Mouse (Mus musculus) stomach, embryonic 16.5 days (tissue): ENCODE measurements around the gene Mafk. TPM values are rescaled to one million over a fixed set of nuclear protein-coding genes. Genes with fewer than 3 reads are reported as not detected.

Source experiments
- ATAC-seq: fragments of 200-750 bp; cut with Nextera tagmentation; 2 replicates; pipeline ENCODE4 v1.8.0; 2017; ENCODE audit warnings: moderate number of reproducible peaks, moderate TSS enrichment; ENCODE audit not compliant: insufficient read depth, low FRiP score
- H3K27ac ChIP-seq: fragments of 300-500 bp; sonication (generic); 2 replicates; pipeline ENCODE4 v1.5.1; 2014; ENCODE audit warnings: low read length
- H3K27me3 ChIP-seq: fragments of 300-500 bp; sonication (generic); 2 replicates; pipeline ENCODE4 v1.6.1; 2014; ENCODE audit warnings: low read length, control low read depth, mixed read lengths; ENCODE audit not compliant: control insufficient read depth, insufficient read depth
- H3K36me3 ChIP-seq: fragments of 300-500 bp; sonication (generic); 2 replicates; pipeline ENCODE4 v1.6.1; 2014; ENCODE audit warnings: low read length; ENCODE audit not compliant: control insufficient read depth, insufficient read depth
- H3K4me1 ChIP-seq: fragments of 300-500 bp; sonication (generic); 2 replicates; pipeline ENCODE4 v1.6.1; 2014; ENCODE audit warnings: low read length, control low read depth, mixed read lengths; ENCODE audit not compliant: control insufficient read depth, insufficient read depth
- H3K4me2 ChIP-seq: fragments of 300-500 bp; sonication (generic); 2 replicates; pipeline ENCODE4 v1.6.1; 2014; ENCODE audit warnings: low read depth, low read length, mixed read lengths
- H3K4me3 ChIP-seq: fragments of 300-500 bp; sonication (generic); replicated peaks from 2 replicates; pipeline ENCODE4 v1.5.1; 2014; ENCODE audit warnings: mild to moderate bottlenecking, low read length
- H3K9ac ChIP-seq: fragments of 300-500 bp; sonication (generic); 2 replicates; pipeline ENCODE4 v1.6.1; 2014; ENCODE audit warnings: low read length
- H3K9me3 ChIP-seq: fragments of 300-500 bp; sonication (generic); replicated peaks from 2 replicates; pipeline ENCODE4 v1.6.1; 2016; ENCODE audit warnings: low read length, control low read depth; ENCODE audit not compliant: control insufficient read depth
- WGBS: fragments of 180-500 bp; shearing (Covaris S2); extraction: QIAGEN DNeasy Blood & Tissue Kit; methylation state at CpG from one replicate; pipeline ENCODE4 v1.1.7; 2014; 5-methylcytosine and 5-hydroxymethylcytosine counted together
- polyA plus RNA-seq: library from polyadenylated mRNA; unstranded; fragments of >200 nt; fragmentation: Nextera tagmentation; extraction: Ambion mirVana; gene quantifications from 2 replicates; pipeline ENCODE4 v1.2.1, GENCODE M21; 2015

Mafk gene
- polyA plus RNA-seq, 1 experiment from 2014 or later, result 18.9 TPM

DNA sequence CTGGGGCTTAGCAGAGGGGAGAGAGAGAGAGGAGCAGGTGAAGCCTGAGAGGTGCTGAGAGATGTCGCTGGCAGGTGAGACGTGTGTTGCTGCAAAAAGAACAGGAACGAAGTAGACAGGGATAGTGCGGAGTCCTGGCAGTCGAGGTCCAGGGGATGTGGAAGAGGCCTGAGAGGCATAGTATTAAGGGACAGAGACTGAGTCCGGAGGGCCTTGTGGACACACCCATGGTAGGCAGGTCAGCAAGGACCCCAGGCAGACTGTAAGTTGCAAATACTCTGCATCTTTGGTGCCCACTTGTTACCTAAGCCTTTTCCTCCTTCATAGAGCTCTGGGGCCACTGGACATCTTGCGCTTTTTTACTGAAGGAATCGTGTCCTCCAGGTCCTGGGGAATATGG, 9.9 kb downstream of the Mafk start:
- H3K36me3 ChIP-seq, result no peaks in the 10 kb centered on the region
- no peaks in the 10 kb centered on the region for H3K9me3 ChIP-seq
- no peak overlapping the region for H3K27ac ChIP-seq
- no peak overlapping the region for H3K4me2 ChIP-seq
- H3K9ac ChIP-seq, result no peak overlapping the region
- no peak overlapping the region for H3K4me3 ChIP-seq
- 92% methylated on average over 8 of the region's 8 CpGs for WGBS
- peaks cover 42% of the 10 kb centered on the region for H3K4me1 ChIP-seq
- H3K27me3 ChIP-seq, result no peaks in the 10 kb centered on the region
- no peak for ATAC-seq

DNA sequence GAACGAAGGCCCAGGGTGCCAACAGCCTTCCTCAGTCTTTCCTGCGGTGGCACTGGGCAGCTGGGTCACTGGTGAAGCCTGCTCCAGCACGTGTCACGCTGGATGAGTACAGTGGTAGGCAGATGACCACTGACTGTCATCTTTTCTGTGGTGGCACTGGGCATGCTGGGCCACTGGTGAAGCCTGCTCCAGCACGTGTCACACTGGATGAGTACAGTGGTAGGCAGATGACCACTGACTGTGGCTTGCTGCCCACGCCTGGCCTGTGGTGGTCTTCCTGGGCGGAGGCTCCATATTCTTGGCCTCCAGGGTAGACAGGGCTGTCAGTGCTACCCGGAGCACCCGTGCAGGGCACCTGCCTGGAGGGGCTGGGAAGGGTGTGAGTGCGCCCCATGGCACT, 10.6 kb downstream of the Mafk start:
- Histone ChIP-seq H3K36me3 (no peaks in the 10 kb centered on the region), H3K27me3 (no peaks in the 10 kb centered on the region), H3K4me1 (peaks cover 35% of the 10 kb centered on the region), H3K27ac (no peak overlapping the region), H3K4me3 (no peak overlapping the region), H3K9ac (no peak overlapping the region), H3K9me3 (no peaks in the 10 kb centered on the region), H3K4me2 (no peak overlapping the region)
- ATAC-seq, result no peak
- WGBS, result 92% methylated on average over 10 of the region's 10 CpGs

DNA sequence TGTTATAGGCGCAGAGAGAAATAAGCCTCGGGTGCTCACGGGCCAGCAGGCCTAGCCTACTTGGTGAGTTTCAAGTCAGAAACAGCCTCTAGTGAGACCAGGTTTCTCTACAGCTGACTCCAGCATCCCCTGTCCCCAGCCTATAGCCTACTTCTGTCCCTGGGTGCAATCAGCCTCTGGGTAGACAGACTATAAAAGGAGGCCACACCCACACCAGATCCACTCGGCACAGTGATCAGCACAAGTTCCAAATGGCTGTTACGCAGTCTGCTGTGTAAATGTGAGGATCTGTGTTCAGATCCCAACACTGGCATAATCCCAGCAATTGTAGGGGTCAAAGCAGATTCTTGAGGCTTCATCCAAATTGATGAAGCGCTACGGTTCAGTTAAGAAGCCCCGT, 11.9 kb downstream of the Mafk start:
- no peak for ATAC-seq
- Histone ChIP-seq H3K4me1 (peaks cover 23% of the 10 kb centered on the region), H3K27me3 (no peaks in the 10 kb centered on the region), H3K36me3 (no peaks in the 10 kb centered on the region), H3K9ac (no peak overlapping the region), H3K27ac (peak overlapping the region; percentile 71; the same call in 1 of the 2 replicates), H3K9me3 (no peaks in the 10 kb centered on the region), H3K4me2 (no peak overlapping the region), H3K4me3 (no peak overlapping the region)
- 78% methylated on average over 8 of the region's 8 CpGs for WGBS

DNA sequence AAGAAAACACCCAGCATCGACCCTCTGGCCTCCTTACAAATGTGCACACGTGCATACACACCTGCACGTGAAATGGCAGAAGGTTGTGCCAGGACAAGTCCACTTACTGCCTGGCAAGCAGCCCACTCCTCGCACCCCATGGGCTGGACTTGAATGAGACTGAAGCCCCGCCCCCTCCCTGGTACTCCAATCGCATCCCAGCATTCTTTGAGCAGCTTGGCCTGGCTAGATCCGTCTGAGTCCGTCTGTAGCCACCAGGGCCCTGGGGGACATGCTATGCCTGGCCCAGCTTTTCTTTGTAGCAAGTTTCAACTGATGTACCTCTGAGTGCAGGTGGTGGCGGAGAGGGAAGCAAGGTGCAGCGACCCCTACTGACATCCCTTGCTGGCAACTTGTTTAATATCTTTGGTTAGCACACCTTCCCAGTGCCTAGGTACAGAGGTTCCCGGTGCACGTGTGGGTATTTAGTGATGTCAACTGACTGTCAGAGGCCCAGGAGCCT, 12.3 kb downstream of the Mafk start:
- no peak overlapping the region for H3K4me2 ChIP-seq
- H3K27me3 ChIP-seq, result no peaks in the 10 kb centered on the region
- peak; percentile 51; the same call in 1 of the 2 replicates for ATAC-seq
- WGBS, result 6% methylated on average over 12 of the region's 12 CpGs
- H3K4me3 ChIP-seq, result no peak overlapping the region
- peaks cover 19% of the 10 kb centered on the region for H3K4me1 ChIP-seq
- no peaks in the 10 kb centered on the region for H3K9me3 ChIP-seq
- no peaks in the 10 kb centered on the region for H3K36me3 ChIP-seq
- no peak overlapping the region for H3K9ac ChIP-seq
- H3K27ac ChIP-seq, result peak overlapping the region; percentile 71

DNA sequence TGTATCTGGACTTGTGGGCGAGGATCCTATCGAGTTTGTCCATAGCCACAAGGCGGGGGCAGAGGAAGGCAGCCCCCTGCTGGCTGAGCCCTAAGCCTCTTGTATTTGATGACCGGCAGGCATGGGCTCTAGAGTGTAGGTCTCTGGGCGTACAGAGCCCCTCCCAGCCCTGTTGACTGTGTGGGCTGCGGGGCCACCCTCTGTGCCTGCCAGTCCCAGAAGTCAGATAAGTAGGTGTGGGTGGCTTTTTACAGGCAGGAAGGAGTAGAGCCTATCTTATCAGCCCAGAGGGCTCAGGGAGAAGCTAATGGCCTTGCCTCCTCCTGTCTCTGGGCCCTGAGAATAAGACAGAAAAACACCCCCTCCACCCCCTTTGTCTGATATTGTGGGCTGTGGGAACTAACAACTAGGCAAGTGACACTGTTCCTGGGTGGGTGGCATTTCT, 12.8 kb downstream of the Mafk start:
- 13% methylated on average over 6 of the region's 6 CpGs for WGBS
- Histone ChIP-seq H3K4me3 (no peak overlapping the region), H3K27me3 (no peaks in the 10 kb centered on the region)

DNA sequence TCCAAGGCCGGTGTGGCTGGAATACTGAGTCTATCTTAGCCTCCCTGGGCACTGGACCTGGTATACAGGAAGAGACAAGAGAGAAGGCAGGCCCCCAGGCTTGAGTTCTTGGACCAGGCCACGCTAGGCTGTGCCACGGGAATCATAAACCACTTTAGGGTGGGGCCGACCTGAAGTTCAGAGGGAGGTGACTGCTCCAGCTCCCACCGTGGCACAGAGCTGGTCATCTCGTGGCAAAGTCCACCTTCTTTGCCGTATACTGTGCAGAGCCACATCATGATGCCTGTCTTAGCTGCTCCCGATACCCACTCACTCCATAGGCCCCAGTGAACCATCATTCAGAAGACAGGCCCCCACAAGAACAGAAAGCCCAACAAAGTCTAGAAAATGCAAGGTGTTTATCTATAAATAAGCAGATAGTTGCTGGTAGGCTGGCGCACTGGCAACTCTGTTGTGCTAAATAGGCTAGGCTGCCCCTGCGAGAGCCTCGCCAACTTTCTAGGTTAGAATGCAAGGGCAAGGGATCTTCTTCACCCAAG, 13.3 kb downstream of the Mafk start:
- Histone ChIP-seq H3K9ac (no peak overlapping the region), H3K27ac (peak overlapping the region; percentile 71), H3K4me1 (peaks cover 19% of the 10 kb centered on the region), H3K4me3 (no peak overlapping the region), H3K4me2 (no peak overlapping the region), H3K27me3 (no peaks in the 10 kb centered on the region), H3K36me3 (no peaks in the 10 kb centered on the region), H3K9me3 (no peaks in the 10 kb centered on the region)
- ATAC-seq, result no peak
- 84% methylated on average over 11 of the region's 11 CpGs for WGBS

More for the DNA sequence above, 12.8 kb downstream of the Mafk start:
- Histone ChIP-seq H3K36me3 (no peaks in the 10 kb centered on the region), H3K9me3 (no peaks in the 10 kb centered on the region), H3K9ac (no peak overlapping the region), H3K4me1 (peaks cover 19% of the 10 kb centered on the region), H3K27ac (peak overlapping the region; percentile 71), H3K4me2 (no peak overlapping the region)
- peak; percentile 83 for ATAC-seq

DNA sequence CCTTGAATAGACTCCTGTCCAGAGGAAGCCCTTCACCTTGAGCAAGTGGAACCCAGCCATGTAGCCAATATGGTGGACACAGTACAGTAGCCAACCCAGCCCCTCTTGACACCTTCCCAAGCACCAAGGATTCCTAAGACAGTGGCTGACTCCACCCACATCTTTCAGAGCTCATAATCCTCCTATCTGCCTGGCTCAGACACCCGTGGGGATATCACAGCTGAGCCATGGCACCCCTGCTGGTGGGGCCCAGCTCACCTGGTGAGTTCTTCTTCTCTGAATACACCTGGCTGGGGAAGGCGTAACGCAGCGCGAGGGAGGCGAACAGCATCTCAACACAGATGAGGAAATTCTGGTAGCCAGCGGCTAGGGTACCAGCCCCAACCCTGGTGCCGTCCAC, 14.6 kb downstream of the Mafk start:
- no peaks in the 10 kb centered on the region for H3K36me3 ChIP-seq

DNA sequence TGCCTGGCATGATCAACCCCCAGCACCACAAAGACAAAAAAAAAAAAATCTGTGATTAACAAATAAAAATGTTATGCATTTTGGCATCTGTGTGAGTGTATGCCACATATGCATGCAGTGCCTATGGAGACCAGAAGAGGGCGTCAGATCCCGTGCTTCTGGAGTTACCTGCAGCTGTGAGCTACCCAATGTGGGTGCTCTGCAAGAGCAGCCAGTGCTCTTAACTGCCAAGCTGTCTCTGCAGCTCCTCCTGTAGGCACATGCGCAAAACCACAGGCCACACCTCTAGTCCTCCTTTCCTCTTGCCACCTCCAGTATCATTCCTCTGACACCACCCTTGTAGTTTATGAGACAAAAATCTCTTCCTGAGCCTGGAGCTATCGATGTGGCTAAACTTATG, 18.1 kb downstream of the Mafk start:
- peaks cover 9% of the 10 kb centered on the region; the same call in 1 of the 2 replicates for H3K4me1 ChIP-seq
- no peaks in the 10 kb centered on the region for H3K9me3 ChIP-seq
- H3K9ac ChIP-seq, result no peak overlapping the region
- ATAC-seq, result no peak
- 57% methylated on average over 4 of the region's 4 CpGs for WGBS
- no peaks in the 10 kb centered on the region for H3K36me3 ChIP-seq
- H3K4me2 ChIP-seq, result no peak overlapping the region
- no peak overlapping the region for H3K27ac ChIP-seq
- no peak overlapping the region for H3K4me3 ChIP-seq
- H3K27me3 ChIP-seq, result peaks cover 8% of the 10 kb centered on the region; the same call in 1 of the 2 replicates

More for the DNA sequence above, 14.6 kb downstream of the Mafk start:
- 88% methylated on average over 8 of the region's 8 CpGs for WGBS
- H3K27ac ChIP-seq, result no peak overlapping the region
- ATAC-seq, result no peak
- no peaks in the 10 kb centered on the region for H3K27me3 ChIP-seq
- H3K9me3 ChIP-seq, result no peaks in the 10 kb centered on the region
- no peak overlapping the region for H3K9ac ChIP-seq
- no peak overlapping the region for H3K4me2 ChIP-seq
- H3K4me3 ChIP-seq, result no peak overlapping the region
- peaks cover 19% of the 10 kb centered on the region for H3K4me1 ChIP-seq

DNA sequence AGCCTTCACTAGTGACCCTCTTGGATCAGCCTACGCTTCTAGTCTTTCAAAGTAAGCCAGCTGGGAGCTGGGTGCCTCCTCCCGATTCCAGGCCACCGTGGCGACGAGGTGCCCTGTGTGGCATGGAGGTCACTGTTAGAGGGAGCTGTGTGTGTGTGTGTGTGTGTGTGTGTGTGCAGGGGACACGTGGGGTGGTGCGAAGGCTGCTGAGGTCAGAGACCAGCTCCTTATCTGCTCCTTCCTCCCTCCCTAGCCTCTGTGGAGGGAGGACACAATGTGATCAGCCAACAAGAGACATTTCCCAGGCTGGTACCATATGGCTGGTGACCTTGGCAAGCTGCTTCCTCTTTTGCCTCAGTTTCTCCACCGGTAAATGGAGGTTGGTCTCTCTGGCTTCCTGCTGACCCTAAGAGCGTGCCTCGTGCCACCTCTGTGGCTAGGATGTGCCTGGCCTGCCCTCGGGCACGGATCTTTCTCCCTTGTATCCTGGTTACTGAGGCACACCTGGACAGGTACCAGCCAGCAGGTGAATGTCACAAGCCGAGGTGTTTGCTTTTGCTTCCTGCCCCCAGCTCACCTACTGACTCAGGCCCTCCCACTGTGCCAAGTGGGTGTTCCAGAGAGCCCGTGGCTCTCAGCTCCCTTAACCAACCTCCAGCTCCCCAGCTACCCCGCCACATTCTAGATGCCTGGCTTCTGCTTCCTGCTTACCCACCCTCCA, 20.5 kb downstream of the Mafk start:
- no peak overlapping the region for H3K9ac ChIP-seq
- H3K4me1 ChIP-seq, result peaks cover 3% of the 10 kb centered on the region; the same call in 1 of the 2 replicates
- H3K4me3 ChIP-seq, result no peak overlapping the region
- no peaks in the 10 kb centered on the region for H3K9me3 ChIP-seq
- H3K27me3 ChIP-seq, result peaks cover 8% of the 10 kb centered on the region; the same call in 1 of the 2 replicates
- ATAC-seq, result peak; percentile 31; the same call in 1 of the 2 replicates
- 66% methylated on average over 15 of the region's 15 CpGs for WGBS
- no peak overlapping the region for H3K27ac ChIP-seq
- no peak overlapping the region for H3K4me2 ChIP-seq
- no peaks in the 10 kb centered on the region for H3K36me3 ChIP-seq
